Mouse (Mus musculus): ENCODE data around the gene Micu1.

Gene Micu1

DNA sequence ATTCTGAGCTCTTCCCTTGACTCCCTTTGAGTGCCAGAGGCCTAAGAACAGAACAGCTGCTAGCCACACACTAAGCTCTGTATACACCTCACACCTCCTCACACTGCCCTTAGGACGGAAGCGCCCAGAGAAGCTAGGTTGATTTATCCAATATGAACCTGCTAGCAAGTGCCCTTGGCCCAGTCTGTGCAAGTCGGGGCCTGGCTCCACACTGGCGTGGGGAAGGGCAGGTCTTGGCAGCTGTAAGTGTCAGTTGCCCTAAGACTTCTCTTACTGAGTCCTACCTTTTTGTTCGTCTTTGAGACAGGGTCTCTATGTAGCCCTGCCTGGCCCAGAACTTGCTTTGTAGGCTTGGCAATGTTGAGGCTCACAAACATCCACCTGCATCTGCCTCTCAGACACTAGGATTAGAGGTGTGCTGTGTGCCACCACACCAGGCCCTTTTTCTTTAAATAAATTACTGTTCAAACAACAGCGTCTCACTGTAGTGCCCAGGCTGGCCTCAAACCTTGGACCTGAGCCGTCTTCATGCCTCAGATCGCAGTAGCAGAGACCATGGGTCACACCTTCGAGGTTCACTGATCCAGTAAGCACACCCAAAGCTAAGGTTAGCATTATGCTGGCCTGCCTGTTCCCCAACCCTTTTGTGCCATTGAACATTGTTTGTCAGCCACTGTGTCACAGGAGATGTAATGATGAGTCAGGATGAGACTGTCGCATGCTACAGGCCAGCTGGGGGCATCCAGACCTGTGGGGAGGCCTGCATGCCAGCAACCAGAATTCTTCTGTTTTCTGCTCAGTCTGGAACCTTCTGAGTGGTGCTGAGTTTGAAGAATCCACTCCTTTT, 182.3 kb downstream of the Micu1 start:
- no peak for DNase-seq (ENCODE audit: low spot score in 2 of 2)

DNA sequence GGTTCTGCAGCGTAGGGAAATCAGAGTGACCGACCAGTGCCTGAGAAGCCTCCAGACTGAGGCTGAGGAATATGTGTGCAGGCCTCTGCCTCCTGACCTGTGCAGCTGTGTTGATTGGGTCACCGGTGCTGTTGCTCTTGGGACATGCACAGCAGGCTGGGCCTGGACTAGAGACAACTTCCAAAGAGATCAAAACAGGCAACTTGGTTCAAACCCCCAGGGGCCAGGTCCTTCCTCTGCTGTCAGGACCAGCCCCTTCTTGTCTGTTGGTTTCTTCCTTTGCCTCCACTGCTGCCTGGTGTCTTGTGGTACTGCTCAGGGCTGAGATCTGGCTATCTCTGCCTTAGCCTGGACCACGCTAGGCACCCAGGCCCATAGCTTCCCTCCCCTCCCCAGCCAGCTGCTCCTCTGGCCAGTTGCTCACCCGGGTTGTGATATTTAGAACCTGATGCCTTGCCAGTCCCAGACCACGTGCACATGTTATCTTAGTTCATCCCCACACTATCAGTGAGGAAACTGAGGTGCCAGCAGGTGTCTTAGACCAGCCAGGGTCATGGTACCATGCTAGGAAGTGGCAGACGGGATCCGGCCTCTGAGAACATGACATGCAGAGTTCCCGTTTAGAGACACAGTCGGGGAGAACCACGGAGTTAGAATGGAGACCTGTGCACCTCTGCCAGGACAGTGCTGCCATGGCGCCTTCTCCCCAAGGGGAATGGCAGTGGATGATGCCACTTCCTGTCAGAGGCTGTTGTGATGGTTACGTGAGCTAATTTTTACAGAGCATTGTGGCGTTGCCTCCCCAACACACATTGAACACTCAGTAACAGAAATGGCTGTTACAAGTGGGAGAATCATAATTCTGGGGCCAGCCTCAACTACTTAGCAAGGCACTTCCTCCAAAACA, 183.2 kb downstream of the Micu1 start:
- no peak for DNase-seq (ENCODE audit: low spot score in 2 of 2)

DNA sequence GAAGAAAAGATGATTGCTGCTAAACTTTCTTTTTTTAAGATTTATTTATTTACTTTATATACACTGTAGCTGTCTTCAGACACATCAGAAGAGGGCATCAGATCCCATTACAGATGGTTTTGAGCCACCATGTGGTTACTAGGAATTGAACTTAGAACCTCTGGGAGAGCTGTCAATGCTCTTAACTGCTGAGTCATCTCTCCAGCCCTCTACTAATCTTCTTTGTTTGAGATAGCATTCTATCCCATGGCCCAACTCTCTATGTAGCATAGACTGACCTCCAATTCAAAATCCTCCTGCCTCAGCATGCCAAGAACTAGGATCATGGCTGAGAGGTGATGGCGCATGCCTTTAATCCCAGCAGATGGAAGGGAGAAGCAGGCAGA, 183.8 kb downstream of the Micu1 start:
- no peak for DNase-seq (ENCODE audit: low spot score in 2 of 2)

DNA sequence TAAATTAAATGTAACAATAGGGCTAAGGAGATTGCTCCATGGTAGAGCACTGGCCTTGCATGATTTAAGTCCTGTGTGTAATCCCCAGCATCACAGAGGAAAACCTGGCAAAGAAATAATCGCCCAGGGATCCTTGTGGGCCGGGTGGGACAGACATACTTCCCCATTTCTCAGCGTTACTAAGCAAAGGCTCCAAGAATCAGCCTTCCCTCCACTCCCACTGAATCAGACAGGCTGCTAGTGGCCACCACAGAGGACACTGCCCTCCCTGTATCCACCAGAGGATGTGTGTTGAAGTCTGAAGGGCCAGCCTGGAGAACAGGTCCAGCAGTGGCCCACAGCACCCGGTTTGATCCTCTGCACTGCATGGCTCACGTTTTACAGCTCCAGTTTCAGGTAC, 185.2 kb downstream of the Micu1 start:
- no peak for DNase-seq (ENCODE audit: low spot score in 2 of 2)

DNA sequence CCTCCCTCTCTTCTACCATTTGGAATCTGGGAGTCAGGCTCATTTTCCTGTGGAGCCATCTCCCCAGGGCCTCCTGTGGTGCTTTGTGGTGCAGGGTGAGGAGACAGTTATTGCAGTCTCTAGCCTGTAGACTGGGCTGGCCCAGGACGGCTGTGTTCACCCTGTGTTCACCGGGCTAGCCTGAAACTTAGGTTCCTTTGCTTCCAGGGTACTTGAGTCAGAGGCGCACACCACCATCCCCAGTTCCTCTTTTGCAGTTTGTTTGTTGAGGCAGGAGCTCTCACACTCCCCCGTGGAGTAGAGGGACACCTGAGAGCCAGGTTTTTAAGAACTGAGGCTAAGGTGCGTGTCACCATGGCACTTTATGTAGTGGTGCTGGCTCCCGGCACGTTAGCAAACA, 187.1 kb downstream of the Micu1 start:
- no peak for DNase-seq (ENCODE audit: low spot score in 2 of 2)

DNA sequence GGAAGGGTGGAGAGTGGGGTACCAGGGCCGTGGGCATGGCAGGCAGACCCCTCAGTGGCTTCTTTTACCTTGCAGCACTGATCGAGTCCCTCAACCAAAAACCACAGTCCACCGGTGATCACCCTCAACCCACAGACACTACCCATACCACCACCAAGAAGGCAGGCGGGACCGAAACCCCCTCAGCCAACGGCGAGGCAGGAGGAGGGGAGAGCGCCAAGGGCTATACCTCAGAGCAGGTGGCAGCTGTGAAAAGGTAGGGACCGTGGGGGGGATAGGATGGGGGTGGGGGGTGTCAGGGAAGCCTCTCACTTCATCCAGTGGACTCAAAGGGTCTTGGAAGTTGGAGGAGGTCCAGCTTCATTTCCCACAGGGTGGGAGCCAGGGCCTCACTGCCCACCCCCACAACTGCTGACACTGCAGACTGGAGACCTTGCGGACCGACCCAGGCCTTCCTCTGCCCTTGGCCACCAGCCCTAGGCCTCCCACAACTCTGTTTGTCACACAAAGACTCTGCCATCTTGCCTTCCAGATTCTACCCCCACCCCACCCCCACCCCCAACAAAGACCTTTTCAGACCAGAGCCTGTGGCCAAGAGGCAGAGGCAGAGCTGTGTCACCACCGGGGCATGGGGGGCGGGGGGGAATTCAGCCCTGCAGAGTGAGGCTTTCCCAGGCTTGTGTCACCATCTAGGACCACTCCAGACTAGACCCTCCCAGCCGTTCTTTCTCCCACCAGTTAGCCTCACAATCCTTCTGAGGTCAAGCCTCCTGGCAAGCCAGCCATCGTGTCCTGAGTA, 187.9 kb downstream of the Micu1 start:
- DNase-seq (ENCODE audit: low spot score in 2 of 2) = no peak

DNA sequence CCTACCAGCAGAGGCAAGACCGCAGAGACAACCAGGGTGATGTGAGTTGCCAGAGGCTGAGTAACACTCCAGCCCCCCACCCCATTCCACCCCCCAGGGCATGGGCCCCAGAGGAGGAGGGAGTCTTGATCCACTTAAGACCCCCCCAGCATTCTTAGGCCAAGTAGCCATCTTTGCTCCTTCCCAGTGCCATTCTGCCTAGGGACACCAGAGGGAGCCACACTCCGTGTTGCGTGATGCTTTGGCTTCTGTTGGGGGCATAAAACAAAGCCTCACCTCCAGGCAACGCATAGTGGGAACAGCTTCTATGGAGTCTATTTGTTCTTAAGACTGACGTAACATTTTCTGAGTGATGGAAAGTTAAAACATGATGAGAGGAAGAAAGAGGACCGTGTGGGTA, 190.7 kb downstream of the Micu1 start:
- DNase-seq (ENCODE audit: low spot score in 2 of 2) = no peak

DNA sequence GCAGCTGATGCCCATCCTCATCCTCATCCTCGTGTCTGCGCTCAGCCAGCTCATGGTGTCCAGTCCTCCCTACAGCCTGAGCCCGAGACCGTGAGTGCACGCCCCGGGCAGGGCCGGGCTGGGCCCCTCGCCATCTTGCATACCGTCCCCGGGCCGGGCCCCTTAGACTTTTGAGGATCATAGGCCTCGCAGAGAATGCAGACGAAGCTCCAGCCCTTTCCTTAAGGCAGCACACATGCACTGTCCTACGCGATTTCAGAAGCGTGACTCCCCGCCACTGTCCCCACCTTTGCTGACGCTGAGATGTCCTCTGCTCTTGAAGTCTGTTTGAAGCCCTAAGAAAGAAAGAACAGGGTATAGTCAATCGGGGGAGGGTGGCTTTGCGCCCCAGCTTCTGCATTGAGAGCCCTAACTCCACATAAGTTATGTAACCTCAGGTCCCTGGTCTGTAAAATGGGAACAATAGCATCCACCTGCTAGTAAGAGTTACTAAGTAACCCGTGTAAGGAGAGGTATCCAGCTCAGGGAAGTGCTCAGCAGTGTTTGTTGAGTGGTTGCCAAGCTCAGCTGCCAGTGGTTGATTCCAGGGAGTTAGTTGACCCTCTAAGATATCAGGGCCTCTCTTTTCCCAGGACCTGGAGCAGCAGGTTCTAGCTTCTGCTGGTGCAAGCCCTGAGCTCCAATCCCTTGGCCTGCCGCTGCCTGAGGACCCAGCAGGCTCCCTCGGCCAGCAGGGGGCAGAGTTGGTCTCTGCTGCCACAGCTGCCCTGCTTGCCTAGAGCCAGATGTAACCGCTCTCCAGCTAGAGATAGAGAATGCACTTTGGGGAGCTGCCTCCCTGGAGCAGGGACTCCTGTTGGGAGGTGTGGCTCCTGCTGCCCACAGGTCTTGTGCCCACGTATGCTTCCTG, 192.2 kb downstream of the Micu1 start:
- DNase-seq (ENCODE audit: low spot score in 2 of 2) = peak; percentile 73 to 77

DNA sequence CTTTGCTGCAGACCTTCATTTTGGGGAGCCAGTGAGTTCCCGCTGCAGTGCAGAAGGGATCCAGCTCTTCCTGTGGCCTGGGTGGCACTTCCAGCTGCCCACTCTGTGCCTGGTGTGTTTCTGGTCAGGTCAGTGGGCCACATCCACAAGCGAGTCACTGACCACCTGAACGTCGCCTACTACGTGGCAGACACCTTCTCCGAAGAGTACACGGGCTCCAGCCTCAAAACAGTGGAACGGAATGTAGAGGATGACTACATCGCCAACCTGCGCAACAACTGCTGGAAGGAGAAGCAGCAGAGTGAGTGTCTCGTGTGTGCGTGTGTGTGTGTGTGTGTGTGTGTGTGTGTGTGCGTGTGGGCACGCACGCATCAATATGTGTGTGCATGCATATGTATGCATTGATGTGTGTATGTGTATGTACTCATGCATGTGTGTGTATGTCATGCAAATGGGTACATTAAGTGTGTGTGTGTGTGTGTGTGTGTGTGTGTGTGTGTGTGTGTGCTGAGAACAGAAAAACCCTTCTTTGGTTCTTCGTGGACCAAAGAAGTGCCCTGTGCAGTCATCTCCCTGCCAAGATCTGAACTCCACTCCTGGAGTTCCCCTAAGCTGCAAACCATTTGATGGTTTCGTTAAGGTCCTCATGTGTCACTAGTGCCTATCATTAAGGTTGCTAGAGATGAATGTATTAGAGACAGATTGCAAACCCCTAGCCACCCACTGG, 193.3 kb downstream of the Micu1 start:
- DNase-seq (ENCODE audit: low spot score in 2 of 2) = no peak

DNA sequence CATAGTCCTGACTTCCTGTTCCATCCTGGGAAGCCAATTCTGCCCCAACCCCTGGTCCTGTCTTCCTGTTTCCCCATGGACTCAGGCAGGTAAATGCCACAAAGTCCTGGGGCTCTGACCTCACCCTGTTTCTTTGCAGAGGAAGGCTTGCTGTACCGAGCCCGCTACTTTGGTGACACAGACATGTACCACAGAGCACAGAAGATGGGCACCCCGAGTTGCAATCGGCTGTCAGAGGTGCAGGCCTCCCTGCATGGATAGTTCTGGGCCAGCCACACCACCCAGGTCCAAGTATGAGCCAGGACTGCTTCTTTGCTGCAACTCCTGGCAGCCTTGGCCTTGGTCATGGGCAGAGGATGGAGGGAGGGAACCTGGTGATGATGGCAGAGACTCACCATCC, 193.9 kb downstream of the Micu1 start:
- no peak for DNase-seq (ENCODE audit: low spot score in 2 of 2)

DNA sequence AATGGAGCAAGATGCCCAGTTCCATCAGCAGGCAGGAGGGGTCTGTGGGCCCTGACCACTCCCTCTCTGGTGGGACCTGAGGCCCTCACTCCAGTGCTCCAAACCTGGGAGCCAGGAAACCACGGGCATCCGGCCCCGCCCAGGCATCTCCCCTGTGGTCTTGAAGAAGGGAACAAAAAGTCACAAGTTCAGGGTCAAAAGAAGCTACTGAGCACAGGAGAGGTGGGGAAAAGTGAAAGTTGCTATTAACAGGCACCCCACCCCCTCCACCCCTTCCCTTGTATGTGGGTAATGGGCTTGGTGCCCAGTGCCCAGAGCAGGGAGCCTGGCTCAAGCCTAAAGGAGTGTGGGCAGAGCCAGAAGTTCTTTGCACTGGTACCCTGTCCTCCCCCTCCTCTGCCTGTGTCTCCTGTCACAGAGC, 194.6 kb downstream of the Micu1 start:
- no peak for DNase-seq (ENCODE audit: low spot score in 2 of 2)

DNA sequence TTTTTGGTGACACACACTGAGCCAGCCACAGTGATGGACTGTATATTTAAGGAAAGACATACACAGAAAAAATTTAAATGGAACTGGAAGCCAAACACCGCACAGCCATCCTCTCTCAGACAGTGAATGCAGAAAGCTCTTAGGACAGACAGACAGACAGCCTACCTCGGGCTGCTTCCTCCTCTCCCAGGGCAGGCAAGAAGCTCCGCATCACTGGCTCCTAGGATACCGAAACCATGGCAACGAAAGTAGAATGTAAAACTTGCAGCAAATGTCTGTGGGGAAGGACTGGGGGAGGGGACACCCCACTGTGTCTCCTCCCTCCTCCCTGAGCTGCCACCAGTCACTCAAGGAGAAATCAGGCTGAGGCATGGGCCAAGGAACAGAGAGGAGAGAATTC, 195.2 kb downstream of the Micu1 start:
- DNase-seq (ENCODE audit: low spot score in 2 of 2) = peak; percentile 83 to 92

DNA sequence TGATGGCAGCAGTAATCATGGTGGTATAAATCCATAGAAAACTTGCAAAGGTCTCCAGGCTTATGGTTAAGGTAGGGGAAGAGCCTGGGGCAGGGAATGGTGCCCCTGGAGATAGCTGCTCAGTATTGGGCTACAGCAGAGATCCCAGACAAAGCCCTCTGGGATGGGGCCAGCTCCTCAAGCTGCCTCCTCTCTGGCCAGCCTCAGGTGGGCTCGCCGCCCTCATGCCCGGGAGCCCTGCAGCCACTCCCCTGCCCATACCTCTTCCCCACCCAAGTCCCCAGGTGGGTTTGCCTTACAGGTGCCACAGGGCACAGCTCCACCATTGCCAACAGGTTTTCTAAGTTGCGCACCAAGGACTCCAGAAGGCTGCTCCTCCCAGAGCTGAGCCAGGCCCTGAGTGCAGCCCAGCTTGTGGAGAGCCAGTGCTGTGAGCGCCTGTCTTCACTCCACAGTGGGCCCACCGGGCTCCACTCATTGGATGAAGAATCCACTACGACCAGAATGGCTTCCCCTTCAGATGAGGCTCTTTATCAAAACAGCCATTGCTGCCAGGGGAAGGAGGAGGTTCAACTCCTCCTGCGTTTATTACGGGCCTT, 196.0 kb downstream of the Micu1 start:
- DNase-seq (ENCODE audit: low spot score in 2 of 2) = no peak

DNA sequence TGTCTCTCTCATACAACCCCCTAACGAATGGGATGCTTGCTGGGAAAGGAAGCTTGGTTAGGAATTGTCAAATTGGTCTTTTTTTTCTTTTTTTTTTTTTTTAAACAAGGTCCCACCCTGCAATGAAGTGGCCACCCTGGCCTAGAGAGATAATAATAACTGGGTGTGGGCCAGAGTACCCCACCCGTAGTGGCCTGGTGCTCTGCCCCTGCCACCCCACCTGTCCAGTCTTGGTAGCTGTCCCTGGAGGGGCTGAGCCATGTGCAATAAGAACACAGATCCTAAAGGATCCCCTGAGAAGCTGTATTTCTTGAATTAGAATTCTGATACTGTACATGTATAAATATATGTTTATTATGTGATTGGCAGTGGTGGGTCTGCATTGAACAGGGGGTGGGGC, 196.7 kb downstream of the Micu1 start:
- DNase-seq (ENCODE audit: low spot score in 2 of 2) = no peak

DNA sequence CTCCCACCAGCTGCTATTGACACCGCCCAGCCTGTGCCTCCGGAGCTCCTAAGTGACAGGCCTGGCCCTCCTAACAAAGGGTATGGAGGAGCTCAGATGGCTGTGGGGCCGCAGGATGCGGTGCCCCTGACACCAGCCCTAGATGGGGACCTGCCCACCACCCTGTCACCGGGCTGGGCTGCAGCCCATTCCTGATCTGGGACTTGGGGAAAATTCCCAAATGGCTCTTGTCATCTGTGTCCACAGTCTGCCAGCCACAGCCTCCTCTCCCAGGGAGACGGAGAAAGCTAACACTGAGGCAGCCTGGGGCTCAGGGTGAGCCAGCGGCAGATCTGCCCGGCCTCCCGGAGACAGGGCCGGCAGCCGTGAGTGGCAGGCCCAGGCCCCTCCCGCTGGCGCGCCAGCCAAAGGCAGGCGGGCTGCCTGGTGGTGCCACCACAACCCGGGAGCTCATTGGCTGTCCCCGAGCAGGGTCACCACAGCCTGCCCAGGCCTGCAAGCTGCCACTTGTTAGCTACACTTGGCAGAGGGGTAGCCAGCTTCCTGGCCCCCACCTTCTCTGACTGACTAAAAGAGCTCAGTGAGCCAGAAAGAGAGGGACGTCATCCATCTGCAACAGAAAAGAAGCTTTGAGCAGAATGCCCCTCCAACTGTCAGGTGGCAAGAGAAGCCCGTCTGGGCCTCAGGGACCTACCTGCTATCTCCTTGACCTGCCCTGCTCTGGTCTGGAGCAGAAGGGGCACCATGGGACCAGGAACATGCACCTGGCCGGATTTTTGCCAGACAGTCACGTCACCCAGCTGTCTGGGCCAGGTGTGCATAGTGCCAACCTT, 197.3 kb downstream of the Micu1 start:
- DNase-seq (ENCODE audit: low spot score in 2 of 2) = peak; percentile 90 to 92

DNA sequence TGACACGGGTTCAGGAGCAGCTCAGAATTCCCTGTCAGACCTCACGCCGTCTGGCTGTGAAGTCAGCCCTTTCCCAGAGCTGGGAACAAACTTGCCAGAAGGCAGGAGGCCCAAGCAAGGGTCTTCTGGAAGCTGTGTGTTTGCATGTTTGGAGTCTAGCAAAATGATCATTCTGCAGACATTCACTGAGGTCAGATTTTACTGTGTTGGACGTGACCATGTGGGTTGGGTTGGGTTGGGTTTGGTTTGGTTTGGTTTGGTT, 197.8 kb downstream of the Micu1 start:
- no peak for DNase-seq (ENCODE audit: low spot score in 2 of 2)

DNA sequence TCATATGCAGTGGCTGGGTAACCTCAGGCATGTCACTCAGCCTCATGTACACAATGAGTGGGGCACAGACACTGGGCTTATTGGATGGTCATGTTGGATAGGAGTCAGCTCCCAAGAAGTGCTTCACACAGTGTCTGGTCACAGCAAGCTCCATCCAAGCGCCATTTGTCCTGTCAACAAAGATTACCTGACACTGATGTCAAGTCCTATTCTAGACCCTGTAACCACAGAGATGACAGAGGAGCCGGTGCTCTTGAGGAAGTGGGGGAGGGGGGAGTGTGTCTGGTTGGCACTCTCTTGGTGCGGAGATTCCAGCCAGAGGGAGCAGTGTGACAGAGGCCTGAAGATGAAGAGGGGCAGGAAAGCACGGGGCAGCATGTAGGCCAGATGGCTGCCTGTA, 198.7 kb downstream of the Micu1 start:
- no peak for DNase-seq (ENCODE audit: low spot score in 2 of 2)

DNA sequence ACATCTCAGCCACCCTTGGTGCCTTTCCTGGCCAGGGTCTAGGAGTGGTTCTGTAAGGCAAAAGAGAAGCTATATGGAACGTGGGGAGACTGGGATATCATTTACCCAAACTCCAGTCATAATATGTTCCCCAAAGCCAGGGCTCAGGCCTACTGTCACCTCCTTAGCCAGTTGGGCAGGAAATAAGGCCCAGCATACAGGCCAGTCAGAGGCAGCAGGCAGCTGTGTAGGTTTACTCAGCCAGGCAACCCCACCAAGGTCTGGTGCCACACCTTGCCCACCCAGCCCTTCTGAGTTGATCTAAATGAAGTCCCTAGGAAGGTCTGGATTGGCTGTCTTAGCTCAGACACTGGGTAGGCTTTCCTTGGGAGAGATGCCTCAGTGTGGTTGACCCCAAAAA, 199.2 kb downstream of the Micu1 start:
- no peak for DNase-seq (ENCODE audit: low spot score in 2 of 2)

DNA sequence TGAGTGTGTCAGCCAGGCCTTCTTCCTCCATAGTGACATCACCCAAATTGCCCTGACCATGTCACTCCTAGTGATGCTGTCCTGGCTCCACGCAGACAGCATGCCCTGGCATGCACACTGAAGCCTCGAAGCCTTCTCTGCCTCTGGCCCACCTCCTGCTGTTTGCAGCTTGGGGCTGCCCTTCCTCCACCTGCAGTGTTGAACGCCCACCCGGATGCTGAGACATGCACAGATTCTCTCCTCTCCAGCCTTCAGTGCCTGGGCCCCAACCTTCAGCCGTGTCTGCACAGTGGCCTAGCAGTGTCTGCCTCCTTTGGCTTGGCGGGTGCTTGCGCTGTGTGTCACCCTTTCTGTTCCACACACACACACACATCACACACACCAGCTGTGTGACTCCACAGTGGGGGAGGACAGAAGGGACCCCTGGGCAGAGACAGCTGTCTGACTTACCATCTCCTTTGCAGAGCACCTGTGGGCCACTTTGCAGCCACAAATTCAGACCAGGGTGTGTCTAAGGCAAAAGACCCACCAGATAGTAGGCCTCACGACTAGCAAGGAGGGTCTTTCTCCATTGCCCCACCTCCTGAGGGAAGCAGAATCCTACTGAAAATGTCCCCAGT, 199.8 kb downstream of the Micu1 start:
- DNase-seq (ENCODE audit: low spot score in 2 of 2) = no peak
